Mouse (Mus musculus): ENCODE measurements around the gene Rap1gap.

Gene Rap1gap

DNA sequence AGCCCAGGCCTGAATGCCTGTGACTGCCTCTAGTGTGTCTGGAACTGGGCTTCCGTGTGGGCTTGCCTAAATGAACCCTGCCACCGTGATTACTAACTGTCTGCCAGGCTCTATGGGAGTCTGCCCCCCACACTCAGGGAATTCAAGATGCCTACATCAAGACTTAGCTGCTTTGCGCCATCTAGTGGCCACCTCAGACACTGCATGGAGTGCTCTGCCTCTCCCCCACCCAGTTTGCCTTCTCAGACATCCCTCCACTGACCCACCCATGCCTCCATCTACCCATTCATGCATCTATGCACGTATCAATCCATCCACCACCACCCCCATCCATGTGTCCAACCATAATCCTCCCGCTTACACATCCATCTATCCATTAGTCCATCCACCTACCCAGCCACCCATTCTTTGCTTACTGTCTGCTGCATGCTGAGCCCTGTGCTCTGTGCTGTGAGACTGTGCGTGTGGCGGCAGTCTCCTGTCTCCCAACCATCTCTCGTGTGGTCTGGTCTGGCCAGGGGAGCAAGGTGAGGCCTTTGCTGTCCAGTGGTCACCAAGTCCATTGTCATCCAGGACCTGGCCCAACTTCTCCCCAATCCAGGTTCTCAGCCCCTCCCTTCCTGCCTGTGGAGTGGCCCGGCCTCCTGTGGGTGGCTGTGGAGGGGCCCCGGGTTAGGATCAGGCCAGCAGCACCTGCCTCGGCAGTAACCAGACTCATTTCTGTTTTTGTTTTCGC, 58.3 kb downstream of the Rap1gap start:
- peak in 1 of 2 experiments; percentile 42 for DNase-seq (ENCODE audit: low spot score in 2 of 2)

DNA sequence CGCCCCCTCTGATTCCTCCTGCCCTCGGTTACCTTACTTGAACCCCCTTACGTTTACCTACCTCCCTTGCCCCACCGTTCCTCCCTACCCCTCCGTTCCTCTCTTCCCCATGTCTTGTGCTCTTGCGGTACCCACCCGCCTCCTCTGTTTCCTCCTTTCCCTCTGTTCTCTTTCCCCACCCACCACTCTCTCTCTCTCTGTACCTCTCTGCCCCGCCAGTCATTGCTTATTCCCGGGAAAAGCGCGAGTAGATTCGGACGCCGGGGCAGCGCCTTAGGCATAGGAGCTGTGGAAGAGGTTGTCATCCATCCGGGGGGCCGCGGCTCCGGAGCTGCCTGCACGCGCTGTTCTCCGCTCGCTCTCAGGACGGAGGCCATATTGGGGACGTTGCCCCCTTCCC, 59.0 kb downstream of the Rap1gap start:
- DNase-seq (ENCODE audit: low spot score in 2 of 2), result no peak

DNA sequence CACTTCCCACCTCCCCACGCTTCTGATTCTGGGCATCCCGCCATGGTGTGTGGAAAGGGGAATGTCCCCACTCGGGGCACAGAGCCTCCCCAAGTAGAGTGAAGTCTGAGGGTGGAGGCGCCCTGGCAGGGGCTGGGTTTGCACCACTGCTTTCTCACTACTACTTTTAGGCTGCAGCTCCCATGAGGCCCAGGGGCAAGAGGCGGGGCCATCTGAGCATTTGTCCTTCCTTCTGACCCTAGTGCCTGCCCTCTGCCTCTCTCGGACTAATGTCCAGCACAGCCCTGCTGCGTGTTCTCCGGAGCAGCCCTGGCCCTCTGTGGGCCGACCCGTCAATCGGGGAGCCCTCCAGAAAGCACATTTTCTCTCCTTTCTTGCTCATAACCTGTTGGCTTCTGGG, 59.7 kb downstream of the Rap1gap start:
- peak; percentile 62 to 75 for DNase-seq (ENCODE audit: low spot score in 2 of 2)

DNA sequence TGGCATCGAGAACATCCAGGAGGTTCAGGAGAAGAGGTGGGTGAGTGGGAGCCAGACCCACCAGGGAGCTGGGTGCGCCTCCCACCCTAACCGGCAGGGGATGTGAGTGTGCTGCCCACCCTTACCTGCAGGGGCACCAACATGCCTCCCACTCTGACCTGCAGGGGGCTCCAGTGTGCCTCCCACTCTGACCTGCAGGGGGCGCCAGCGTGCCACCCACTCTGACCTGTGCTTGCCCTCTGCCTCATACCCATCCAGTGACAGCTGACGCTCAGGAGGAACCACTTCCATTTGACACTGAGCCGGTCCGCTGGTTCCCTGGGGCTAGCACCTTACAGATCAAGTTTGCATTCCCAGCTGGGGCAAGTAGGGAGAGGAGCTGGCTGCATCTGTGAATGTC, 60.2 kb downstream of the Rap1gap start:
- DNase-seq (ENCODE audit: low spot score in 2 of 2), result peak; percentile 70 to 76

DNA sequence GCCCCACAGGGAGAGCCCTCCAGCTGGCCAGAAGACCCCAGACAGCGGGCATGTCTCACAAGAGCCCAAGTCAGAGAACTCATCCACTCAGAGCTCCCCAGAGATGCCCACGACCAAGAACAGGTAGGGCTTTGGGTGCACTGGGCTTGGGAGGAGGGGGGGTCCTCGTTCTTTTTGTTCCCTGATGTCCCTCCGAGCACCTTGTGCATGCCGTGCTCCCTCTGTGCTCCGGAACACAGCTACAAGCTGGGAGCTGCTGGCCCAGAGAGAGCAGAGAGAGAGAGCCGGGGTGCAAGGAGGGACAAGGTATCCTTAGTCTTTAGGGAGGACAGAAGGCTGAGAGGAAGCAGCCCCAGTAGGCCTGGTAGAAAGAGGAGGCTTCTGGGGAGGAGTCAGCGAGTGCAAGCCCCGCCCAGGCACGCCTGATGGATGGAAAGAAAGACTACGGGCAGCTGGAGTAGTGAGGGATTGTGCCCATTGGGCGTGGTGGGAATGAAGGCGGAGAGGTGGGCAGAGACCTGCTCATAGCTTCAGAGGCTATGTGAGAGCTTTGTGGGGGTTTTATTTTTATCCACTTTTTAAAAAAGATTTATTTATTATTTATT, 61.1 kb downstream of the Rap1gap start:
- no peak for DNase-seq (ENCODE audit: low spot score in 2 of 2)

DNA sequence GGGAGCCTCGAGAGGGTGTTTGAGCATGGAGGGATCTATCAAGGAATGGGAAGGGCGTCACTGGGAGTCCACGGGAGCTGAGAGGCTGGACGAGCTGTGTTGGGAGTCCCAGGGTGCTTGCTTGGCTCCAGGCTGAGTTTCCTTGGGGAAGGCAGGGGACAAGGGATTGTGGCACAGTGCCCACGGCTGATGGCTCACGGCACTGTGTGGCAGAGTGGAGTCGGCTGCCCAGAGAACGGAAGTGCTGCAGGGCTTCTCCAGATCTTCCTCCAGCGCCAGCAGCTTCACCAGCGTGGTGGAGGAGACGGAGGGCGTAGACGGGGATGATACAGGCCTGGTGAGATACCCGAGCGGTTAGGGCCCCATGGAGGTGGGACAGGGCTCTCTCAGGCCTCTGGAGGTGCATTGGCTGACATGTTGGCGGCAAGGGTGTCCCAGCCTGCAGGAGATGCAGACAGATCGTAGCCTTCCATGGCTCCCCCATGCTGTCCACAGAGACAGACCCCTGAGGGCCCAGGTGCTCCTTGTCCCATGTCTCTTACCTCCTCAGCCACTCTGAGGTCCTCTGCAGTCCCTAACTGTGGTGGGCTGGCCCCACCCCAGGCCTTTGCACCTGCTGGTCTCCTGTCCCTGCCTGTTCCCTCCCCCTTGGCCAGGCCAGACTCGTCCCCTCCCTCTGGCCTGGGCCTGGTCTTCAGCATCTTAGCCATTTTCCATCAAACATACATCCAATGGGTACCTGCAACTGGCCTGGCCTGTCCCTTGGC, 62.4 kb downstream of the Rap1gap start:
- no peak for DNase-seq (ENCODE audit: low spot score in 2 of 2)

DNA sequence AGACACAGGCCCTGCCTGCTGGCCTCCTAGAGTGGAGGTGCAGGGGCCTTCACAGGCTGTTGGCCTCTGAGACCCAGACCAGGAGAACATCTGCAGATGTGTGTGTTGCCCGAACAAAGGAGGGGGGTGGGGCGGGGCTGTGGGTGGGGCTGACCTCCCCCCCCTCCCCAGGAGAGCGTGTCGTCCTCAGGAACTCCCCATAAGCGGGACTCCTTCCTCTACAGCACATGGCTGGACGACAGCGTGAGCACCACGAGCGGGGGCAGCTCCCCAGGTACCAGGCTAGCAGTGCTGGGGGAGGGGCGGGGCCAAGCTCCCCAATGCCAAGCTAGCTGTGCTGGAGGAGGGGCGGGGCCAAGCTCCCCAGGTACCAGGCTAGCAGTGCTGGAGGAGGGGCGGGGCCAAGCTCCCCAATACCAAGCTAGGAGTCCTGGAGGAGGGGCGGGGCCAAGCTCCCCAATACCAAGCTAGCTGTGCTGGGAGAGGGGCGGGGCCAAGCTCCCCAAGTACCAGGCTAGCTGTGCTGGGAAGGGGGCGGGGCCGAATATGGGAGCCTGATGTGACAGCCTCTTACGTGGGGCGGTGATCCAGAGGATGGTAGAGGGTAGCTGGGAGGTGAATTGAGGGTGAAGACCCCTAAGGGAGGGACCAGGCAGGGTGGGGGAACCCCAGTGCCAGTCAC, 63.1 kb downstream of the Rap1gap start:
- peak in 1 of 2 experiments; percentile 30 for DNase-seq (ENCODE audit: low spot score in 2 of 2)

DNA sequence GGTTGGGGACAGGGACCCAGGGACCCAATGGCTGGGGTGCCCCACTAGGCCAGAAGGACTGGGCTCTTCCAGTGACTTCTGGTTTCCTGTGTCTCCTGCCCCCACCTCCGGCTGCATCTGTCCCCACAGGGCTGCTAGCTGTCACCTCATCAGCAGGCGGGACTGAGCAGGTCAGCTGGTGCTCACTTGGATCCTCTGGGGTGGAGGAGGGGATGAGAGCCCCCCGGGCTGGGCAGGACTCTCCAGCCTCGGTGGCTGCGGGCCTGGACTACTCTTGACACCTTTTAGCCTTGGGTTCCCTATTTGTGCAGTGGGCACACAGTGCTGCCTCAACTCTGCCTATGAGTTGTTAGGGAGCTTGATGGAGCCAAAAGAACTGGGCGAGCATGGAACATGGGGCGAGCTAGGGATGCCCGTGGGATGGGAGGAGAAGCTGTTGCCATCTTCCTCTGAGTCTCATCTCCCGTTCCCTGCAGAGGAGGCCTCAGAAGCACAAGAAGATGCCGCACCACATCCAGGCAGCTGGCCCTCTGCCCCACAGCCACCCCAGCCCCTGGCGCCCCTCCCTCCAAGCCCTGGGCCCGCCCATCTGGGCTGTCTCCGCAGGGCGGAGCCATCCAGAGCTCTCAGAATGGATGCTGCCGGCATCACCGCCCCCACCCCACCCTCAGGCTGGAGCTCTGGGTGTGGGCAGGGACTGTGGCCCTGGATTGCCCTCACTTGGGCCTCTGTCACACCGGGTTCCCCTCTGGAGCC, 64.1 kb downstream of the Rap1gap start:
- DNase-seq (ENCODE audit: low spot score in 2 of 2), result no peak

DNA sequence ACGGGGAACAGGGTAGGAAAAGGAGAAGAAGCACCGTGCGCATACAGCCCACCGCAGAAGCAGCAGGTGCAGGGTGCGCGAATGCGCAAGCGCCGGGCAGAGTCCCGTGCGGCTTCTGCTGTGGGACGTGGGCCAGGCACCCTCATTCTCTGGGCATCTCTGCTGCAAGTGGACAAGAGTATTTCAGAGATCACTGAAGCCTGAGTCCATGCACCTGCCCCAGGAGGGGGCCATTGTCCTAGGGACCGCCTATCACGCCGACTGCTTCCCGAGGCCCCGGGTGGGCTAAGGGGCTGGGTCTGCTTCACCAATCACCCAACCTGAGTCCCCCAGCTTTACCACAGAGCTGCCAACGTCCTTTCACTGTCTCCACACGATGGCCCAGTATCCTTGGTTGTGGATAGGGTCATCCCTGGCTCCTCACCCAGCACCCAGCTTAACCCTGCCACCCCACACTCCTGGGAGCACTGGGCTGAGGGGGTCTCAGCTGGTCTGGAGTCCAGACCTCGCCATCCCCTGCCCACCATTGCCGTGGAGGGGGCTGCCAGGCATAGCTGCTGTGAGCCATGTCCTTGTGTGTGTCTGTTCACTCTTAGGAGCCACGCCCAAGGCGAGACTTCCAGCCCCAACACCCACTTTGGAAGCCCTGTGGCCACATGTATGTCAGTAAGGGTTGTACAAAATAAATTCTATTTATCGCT, 64.8 kb downstream of the Rap1gap start:
- DNase-seq (ENCODE audit: low spot score in 2 of 2), result no peak

DNA sequence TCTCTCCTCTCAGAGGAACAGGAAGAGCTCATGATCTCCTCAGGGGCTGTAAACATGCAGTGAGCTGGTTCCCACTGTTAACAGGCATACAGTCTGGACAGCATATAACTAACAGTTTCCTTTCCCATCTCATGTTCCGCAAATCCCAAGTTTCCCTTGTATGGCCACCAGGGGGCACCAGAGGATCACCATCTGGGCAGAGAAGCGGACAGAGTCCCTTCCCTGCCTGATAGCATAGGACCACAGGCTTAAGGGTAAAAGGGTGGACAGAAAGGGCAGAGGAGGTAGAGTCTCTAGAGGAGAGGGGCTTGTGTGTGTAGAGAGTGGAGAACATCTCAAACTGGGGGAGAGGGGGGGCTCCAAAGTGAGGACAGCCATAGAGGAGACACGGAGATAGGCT, 65.6 kb downstream of the Rap1gap start:
- DNase-seq (ENCODE audit: low spot score in 2 of 2), result peak; percentile 75 to 84

DNA sequence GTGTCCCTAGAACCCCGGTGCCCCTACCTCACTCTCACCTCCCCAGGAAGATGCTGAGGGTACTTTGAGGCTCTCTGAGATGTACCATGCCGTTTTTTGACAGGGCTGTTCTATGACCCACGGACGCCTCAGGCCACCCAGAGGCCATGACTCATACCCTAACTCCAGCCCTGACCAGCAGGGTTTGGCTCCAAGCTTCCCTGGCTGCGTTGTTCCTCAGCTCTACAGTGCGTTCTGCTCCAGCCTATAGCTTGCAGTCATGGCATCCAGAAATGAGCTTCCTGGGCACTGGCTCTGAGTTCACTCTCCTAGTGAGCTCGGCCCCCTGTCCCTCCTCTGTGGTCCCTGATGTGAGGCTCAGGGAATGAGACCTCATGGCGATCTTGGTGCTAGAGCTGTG, 66.2 kb downstream of the Rap1gap start:
- DNase-seq (ENCODE audit: low spot score in 2 of 2), result no peak

DNA sequence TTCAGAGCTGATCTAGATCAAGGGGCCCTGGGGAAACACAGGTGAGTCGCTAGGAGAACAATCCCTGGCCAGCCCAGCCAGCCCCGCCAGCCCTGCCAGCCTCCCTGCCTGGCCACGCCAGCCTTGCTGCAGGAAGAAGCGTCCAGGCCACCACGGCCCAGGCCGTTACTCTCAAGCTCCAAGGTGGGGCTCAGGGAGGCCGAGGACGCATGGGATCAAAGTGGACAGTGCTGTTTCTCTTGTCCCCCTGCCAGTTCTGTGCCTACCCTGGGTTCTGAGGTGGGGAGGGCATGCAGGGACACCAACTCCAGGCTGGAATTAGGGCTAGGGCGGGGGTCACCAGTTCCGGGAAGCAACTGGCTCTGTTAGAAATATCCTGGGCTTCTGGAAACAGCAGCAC, 67.4 kb downstream of the Rap1gap start:
- no peak for DNase-seq (ENCODE audit: low spot score in 2 of 2)

DNA sequence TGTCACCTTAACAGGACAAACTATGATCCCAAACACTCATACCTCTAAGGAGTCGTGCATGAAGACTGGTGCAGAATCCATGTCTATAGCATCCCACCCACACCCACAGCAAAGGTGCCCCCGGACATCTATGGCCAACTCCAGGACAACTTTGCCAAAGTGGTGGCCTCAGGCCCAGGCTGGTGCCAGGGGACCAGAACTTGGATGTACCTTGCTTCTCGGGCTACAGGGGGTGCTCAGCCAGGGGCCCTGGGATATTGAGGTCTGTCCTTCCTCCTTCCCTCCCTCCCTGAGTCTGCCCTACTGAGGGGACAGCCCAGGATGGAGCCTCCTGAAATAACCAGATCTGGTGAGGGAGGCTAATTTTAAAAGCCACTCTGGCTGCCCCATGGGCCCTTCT, 67.8 kb downstream of the Rap1gap start:
- no peak for DNase-seq (ENCODE audit: low spot score in 2 of 2)

DNA sequence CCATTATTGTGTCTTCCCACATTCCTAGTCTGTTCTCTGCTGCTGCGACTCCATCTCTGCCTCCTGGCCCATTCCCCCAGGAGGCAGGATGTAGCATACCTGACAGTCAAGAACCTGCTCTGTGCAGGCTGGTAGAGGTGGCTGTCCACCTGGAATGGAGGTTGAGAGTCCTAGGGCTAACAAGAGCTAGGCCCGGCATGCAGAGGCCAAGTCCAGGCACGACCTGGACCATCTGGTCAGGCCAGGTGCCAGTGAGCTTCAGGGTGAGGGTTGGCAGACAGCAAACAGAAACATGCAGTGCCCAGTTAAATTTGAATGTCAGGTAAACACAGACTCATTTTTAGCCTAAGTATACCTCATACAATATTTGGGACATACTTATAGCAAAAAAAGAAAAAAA, 68.4 kb downstream of the Rap1gap start:
- no peak for DNase-seq (ENCODE audit: low spot score in 2 of 2)

DNA sequence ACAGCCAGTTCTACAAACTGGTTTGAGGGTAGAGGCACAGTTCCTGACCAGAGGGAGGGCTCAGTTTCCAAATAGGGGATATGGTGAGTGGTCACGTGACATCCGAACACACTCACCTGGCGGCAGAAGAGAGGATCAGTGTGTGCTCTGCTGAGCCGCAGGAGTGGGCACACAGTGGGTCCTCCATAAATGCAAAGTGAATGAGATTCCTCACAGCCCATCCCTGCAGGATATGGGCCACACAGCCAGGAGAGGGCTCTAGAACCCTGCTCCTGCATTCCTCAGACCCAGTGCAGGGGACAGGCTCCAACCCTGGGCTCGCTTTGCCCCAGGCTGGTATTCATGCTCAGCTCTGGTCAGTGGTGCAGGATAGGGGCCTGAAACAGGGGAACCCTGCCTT, 68.9 kb downstream of the Rap1gap start:
- no peak for DNase-seq (ENCODE audit: low spot score in 2 of 2)

DNA sequence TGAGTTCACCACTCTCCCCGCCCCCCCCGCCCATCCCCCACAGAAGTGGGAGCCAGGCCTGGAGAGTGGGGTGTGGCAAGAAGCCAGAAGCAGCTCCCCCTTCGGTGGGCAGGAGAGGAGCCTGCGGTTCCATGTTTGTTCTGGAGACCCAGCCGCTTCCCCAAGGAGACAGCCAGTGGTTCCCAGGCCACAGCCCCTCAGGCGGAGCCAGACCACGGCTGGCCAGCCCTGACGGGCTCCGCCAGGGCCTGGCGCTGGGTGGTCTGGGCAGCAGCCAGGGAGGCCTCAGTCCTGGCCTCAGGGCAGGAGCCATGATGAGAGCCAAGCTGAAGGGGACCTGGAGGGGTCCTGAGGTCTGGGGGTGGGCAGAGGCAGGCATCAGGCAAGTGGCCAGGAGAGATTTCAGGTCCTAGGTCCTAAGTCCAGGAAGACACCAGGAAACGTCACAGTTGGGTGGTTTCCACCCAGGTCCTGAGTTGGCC, 71.7 kb downstream of the Rap1gap start:
- no peak for DNase-seq (ENCODE audit: low spot score in 2 of 2)

DNA sequence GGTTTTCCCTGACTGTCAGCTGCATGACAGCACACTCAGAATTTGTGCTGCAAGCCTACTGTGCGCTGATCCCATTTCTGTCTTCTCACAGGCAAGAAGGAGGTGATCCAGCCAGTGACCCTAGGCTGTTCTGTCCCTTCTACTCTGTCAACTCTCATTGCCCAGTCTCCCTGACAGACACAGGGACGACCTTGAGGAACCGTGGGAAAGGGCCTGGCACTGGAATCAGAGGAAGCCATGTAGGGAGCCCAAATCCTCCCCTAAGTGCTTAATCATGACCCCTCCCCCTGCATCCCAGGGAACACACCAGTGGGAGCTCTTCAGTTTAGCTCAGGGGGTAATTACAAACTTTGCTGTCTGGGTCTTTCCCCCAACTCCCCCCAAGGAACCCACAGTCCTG, 73.2 kb downstream of the Rap1gap start:
- DNase-seq (ENCODE audit: low spot score in 2 of 2), result no peak

DNA sequence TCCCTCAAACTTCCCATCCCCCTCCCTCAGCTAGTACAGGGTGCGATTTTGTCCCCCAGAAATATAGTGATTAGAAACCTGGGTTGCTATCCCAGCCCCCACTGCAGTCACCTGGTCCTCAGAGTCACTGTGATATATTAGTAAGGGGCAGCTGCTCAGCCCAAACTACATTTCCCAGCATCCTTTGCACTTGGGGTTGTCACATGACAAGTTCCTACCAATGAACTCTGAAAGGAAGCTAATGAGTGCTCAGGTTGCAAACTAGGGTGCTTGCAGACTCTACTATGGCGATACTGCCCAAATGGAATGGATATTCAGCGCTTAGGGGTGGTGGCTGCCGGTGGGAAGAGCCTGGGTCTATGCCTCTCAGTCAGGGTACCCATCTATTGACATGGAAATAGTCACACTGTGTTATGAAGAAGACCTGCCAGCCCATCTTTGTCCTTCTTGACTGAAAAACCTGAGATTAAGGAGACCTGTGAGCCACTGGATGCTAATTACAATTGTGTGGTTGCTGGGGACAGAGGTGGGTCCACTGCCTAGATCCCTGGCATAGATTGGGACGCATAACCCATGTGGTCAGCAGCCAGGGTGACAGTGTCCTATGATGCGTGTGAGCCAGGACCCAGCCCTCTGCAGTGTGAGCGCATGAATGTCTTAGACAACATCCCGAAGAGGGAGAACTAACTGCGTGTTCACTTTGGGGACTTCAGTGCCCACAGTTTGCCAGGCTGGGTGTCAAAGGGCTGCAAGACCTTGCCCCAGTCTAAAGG, 74.8 kb downstream of the Rap1gap start:
- peak; percentile 52 to 61 for DNase-seq (ENCODE audit: low spot score in 2 of 2)

DNA sequence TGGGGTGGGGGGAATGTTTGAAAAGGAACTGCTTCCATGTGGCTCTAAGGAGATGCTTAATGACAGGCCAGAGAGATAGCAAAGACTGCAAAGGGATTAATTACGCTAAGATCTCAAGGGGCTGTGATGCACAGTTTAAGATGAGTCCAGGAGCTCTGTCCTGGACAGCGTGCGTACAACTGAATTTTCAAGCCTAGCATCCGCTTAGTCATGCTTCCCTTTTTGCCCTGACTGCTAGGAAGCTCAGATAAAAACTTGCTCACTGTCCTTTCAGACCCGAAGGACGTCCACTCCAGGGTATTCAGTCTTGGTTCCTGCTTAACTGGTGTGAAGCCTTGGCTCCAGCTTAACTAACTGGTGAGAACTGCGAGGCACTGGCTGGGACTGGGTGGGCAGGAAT, 75.8 kb downstream of the Rap1gap start:
- no peak for DNase-seq (ENCODE audit: low spot score in 2 of 2)

DNA sequence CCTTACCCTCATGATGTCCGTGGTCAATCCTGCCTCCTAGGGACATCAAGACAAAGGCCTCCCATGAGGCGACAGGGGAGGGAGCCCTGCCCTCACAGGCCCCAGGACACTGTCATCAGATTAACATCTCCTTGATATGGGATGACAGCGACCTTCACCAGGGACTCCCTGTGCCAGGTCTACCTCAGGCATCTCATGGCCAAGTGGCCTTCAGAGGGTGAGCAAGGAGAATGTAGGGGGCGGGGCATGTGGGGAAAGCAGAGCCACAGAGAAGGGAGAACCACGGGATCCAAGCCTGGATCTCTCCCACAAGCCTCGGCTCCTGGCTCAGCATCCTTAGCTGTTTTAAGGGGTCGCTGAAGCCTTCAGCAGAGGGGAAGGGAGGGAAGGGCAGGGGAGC, 79.3 kb downstream of the Rap1gap start:
- no peak for DNase-seq (ENCODE audit: low spot score in 2 of 2)
